Mouse (Mus musculus): ENCODE results near the gene Mup10.
"Not testable (repeated sequence)": the region's sequence is repeated elsewhere in the genome, so short reads cannot be mapped to it uniquely, and the experiment has no call there.

Mup10 gene

GRCm38 (mm10) chr4:60582099-60582498 lies at the start of gene Mup10:
Gene Mup10 (minus strand): TSS chr4:60582199.
- not testable (repeated sequence) for DNase-seq (ENCODE audit: low spot score in 2 of 2)

Measured in frontal cortex, postnatal 25 days (tissue).